ENCODE assay signal across 8 mouse cellular contexts in the genomic region with DNA sequence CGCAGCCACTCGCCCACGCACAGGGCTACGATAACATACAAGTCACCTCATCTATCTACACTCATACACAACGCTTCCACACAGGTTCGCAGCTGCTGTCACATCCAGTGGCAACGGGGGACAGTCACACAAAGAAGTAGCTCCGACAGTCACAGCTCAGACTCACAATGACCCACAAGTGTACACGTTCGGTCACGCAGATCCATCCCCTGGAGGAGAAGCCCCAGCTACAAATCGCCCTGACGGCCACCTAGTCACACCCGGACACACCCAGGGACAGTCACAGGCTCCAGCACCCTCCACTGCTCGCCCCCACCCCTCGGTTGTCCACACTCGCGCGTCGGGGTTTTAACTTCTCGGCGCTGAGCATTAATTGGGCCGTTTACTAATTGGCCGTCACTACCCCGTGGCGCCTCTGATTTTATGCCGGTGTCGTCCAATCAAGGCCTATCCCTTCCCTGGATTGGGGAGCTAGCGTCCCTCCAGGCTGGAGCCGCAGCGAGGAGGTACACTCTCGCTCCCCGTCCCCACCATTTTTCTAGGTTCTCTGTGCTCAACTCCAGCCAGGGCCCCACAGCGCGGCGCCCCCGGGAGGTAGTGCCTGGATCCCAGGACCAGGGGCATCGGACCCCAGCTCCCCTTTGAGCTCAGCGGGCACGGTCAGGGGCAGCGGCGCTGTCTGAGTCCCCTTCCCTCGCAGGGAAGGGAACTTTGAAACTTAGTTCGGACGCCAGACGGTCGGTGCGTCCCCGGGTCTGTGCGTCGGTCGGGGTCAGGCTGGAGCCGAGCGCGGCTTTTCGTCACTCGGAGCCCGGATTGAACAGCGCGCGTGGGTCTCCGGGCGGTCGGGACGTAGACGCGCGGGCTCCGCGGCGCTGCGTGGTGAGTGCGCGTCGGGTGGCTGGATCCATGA. TPM values are rescaled to one million over a fixed set of nuclear protein-coding genes. Genes with fewer than 3 reads are reported as not detected.
DNase-seq lines count a peak whose midpoint lies in the region; ATAC-seq lines count a peak whose summit lies in the region.

No protein-coding gene starts in this region.

- ATAC-seq in megakaryocyte, adult 5-6 weeks (ENCODE audit: poor library complexity, severe bottlenecking): no peak
- no peak for ATAC-seq in heart, embryonic 13.5 days (ENCODE audit: extremely low read depth, insufficient number of reproducible peaks, low FRiP score, low TSS enrichment)
- ATAC-seq in liver, embryonic 11.5 days (replicated peaks; ENCODE audit: low FRiP score): no peak
- ATAC-seq in neural tube, embryonic 12.5 days (ENCODE audit: low FRiP score, low read depth): peak; percentile 41

- peak; percentile 6 for DNase-seq in c-Kit-positive CD71-positive TER-119-positive erythroid progenitor cells, embryonic 14.5 days (ENCODE audit: low spot score)
- peak; percentile 43 for DNase-seq in liver, embryonic 11.5 days (ENCODE audit: low spot score)
- DNase-seq in T-cell, adult 2 months (ENCODE audit: low spot score): no peak
- DNase-seq in right cerebral cortex, postnatal 10 days (ENCODE audit: low spot score in 2 of 2): no peak

- peaks cover 96% of the 10 kb centered on the region for H3K27me3 ChIP-seq in megakaryocyte, embryonic 14.5 days (replicated peaks)
- peaks cover 51% of the 10 kb centered on the region for H3K27me3 ChIP-seq in heart, embryonic 13.5 days (replicated peaks)
- peaks cover 51% of the 10 kb centered on the region for H3K27me3 ChIP-seq in liver, embryonic 11.5 days (replicated peaks; ENCODE audit: control insufficient read depth, insufficient read depth, low read length)
- peaks cover 30% of the 10 kb centered on the region for H3K27me3 ChIP-seq in neural tube, embryonic 12.5 days (replicated peaks)

- H3K4me2 ChIP-seq in heart, embryonic 13.5 days: peak overlapping the region; percentile 97
- peak overlapping the region; percentile 94 for H3K4me2 ChIP-seq in liver, embryonic 11.5 days
- H3K4me2 ChIP-seq in neural tube, embryonic 12.5 days (replicated peaks): peak overlapping the region; percentile 88

- WGBS in heart, embryonic 13.5 days: 2% methylated on average over 75 of the region's 75 CpGs
- WGBS in liver, embryonic 11.5 days: 4% methylated on average over 75 of the region's 75 CpGs
- WGBS in neural tube, embryonic 12.5 days: 1% methylated on average over 75 of the region's 75 CpGs

- peaks cover 27% of the 10 kb centered on the region for H3K4me1 ChIP-seq in megakaryocyte, embryonic 14.5 days
- H3K4me1 ChIP-seq in heart, embryonic 13.5 days: peaks cover 34% of the 10 kb centered on the region
- H3K4me1 ChIP-seq in liver, embryonic 11.5 days (replicated peaks; ENCODE audit: control insufficient read depth, insufficient read depth, low read length): peaks cover 15% of the 10 kb centered on the region
- H3K4me1 ChIP-seq in neural tube, embryonic 12.5 days: peaks cover 38% of the 10 kb centered on the region

- no peak overlapping the region for H3K27ac ChIP-seq in heart, embryonic 13.5 days (replicated peaks)
- H3K27ac ChIP-seq in liver, embryonic 11.5 days (ENCODE audit: low read depth, low read length): no peak overlapping the region
- H3K27ac ChIP-seq in neural tube, embryonic 12.5 days: 0 out of 2 replicates have a peak overlapping the region, but pooled peaks have one; percentile 42

- peak overlapping the region; percentile 80 for H3K9ac ChIP-seq in heart, embryonic 13.5 days
- H3K9ac ChIP-seq in liver, embryonic 11.5 days (ENCODE audit: low read depth, low read length): no peak overlapping the region
- H3K9ac ChIP-seq in neural tube, embryonic 12.5 days: peak overlapping the region; percentile 69

- no peaks in the 10 kb centered on the region for H3K36me3 ChIP-seq in megakaryocyte, embryonic 14.5 days (replicated peaks; ENCODE audit: low read length)
- H3K36me3 ChIP-seq in heart, embryonic 13.5 days: no peaks in the 10 kb centered on the region
- H3K36me3 ChIP-seq in liver, embryonic 11.5 days (ENCODE audit: control insufficient read depth, insufficient read depth, low read length): no peaks in the 10 kb centered on the region
- no peaks in the 10 kb centered on the region for H3K36me3 ChIP-seq in neural tube, embryonic 12.5 days

- H3K9me3 ChIP-seq in megakaryocyte, embryonic 14.5 days: peaks cover 47% of the 10 kb centered on the region
- 0 out of 2 replicates have a peak, but pooled peaks cover 8% of the 10 kb centered on the region for H3K9me3 ChIP-seq in heart, embryonic 13.5 days
- no peaks in the 10 kb centered on the region for H3K9me3 ChIP-seq in liver, embryonic 11.5 days (ENCODE audit: control insufficient read depth, low read length)
- peaks cover 7% of the 10 kb centered on the region; the same call in 1 of the 2 replicates for H3K9me3 ChIP-seq in neural tube, embryonic 12.5 days

- peak overlapping the region; percentile 90 for H3K4me3 ChIP-seq in megakaryocyte, embryonic 14.5 days (replicated peaks)
- peak overlapping the region; percentile 64 for H3K4me3 ChIP-seq in heart, embryonic 13.5 days
- peak overlapping the region; percentile 55 for H3K4me3 ChIP-seq in liver, embryonic 11.5 days (ENCODE audit: low read depth, low read length)
- peak overlapping the region; percentile 53 for H3K4me3 ChIP-seq in neural tube, embryonic 12.5 days

RNA-seq across cellular contexts. Expression of a gene that starts 1.0 kb away (rescaled TPM):
- 4.5 and 36.8 TPM in 2 replicates for polyA plus RNA-seq in megakaryocyte, embryonic 14.5 days (2012; ENCODE audit: insufficient read depth, low replicate concordance)
- total RNA-seq in megakaryocyte, adult 5-6 weeks (2015): not detected in 2 replicates
- not detected in 2 replicates for total RNA-seq in megakaryocyte, adult 5-6 weeks (2017)
- 2.5 and 3.6 TPM in 2 replicates for polyA plus RNA-seq in heart, embryonic 13.5 days (2015; fragmentation: Nextera tagmentation; extraction: Ambion mirVana)
- polyA plus RNA-seq in liver, embryonic 11.5 days (2014; fragmentation: Nextera tagmentation; extraction: Ambion mirVana): 2.0 and 3.3 TPM in 2 replicates
- 13.8 and 18.8 TPM in 2 replicates for polyA plus RNA-seq in neural tube, embryonic 12.5 days (2016; fragmentation: Nextera tagmentation; extraction: Ambion mirVana)

Comparison
In these comparisons a context has a peak if more than half of its experiments do, and no peak if none do; other contexts are left out.
1. DNase-seq: peak in c-Kit-positive CD71-positive TER-119-positive erythroid progenitor cells, embryonic 14.5 days (single experiment) and liver, embryonic 11.5 days (single experiment); none in T-cell, adult 2 months (single experiment) and right cerebral cortex, postnatal 10 days (0 of 2).
2. Peak in every context shown above with its lines, with median percentiles within 50 percentile points of each other: H3K4me3 ChIP-seq and H3K4me2 ChIP-seq.